Mouse (Mus musculus): Measurements from ENCODE around the gene Rpl31.

Rpl31 gene

GRCm38 (mm10) chr1:39367045-39367444 is 597 bp upstream of the Rpl31 start:
- DNase-seq (ENCODE audit: extremely low spot score): no peak

- no peak for DNase-seq (ENCODE audit: extremely low spot score)
Observed at GRCm38 (mm10) chr1:39368267-39368841, 712 bp downstream of the Rpl31 start.

- DNase-seq (ENCODE audit: extremely low spot score): no peak
Observed at GRCm38 (mm10) chr1:39370431-39370830, 2.8 kb downstream of the Rpl31 start.

GRCm38 (mm10) chr1:39372220-39372843 is 4.7 kb downstream of the Rpl31 start:
- no peak for DNase-seq (ENCODE audit: extremely low spot score)

GRCm38 (mm10) chr1:39373378-39373777 is 5.7 kb downstream of the Rpl31 start:
- peak; percentile 30 for DNase-seq (ENCODE audit: extremely low spot score)

- no peak for DNase-seq (ENCODE audit: extremely low spot score)
Observed at GRCm38 (mm10) chr1:39374231-39374809, 6.7 kb downstream of the Rpl31 start.

GRCm38 (mm10) chr1:39376121-39376520 is 8.5 kb downstream of the Rpl31 start:
- no peak for DNase-seq (ENCODE audit: extremely low spot score)

- no peak for DNase-seq (ENCODE audit: extremely low spot score)
Observed at GRCm38 (mm10) chr1:39376726-39377240, 9.1 kb downstream of the Rpl31 start.

- DNase-seq (ENCODE audit: extremely low spot score): no peak
Observed at GRCm38 (mm10) chr1:39378540-39378939, 10.9 kb downstream of the Rpl31 start.

- no peak for DNase-seq (ENCODE audit: extremely low spot score)
Observed at GRCm38 (mm10) chr1:39379021-39379420, 11.4 kb downstream of the Rpl31 start.

GRCm38 (mm10) chr1:39381017-39381416 is 13.4 kb downstream of the Rpl31 start:
- no peak for DNase-seq (ENCODE audit: extremely low spot score)

GRCm38 (mm10) chr1:39384914-39385313 is 17.3 kb downstream of the Rpl31 start:
- no peak for DNase-seq (ENCODE audit: extremely low spot score)

- no peak for DNase-seq (ENCODE audit: extremely low spot score)
Observed at GRCm38 (mm10) chr1:39386456-39386855, 18.8 kb downstream of the Rpl31 start.

- DNase-seq (ENCODE audit: extremely low spot score): no peak
Observed at GRCm38 (mm10) chr1:39387497-39387896, 19.9 kb downstream of the Rpl31 start.

GRCm38 (mm10) chr1:39388163-39388562 is 20.5 kb downstream of the Rpl31 start:
- no peak for DNase-seq (ENCODE audit: extremely low spot score)

- no peak for DNase-seq (ENCODE audit: extremely low spot score)
Observed at GRCm38 (mm10) chr1:39389338-39389737, 21.7 kb downstream of the Rpl31 start.

- DNase-seq (ENCODE audit: extremely low spot score): no peak
Observed at GRCm38 (mm10) chr1:39391652-39392051, 24.0 kb downstream of the Rpl31 start.

GRCm38 (mm10) chr1:39392189-39392588 is 24.5 kb downstream of the Rpl31 start:
- peak; percentile 67 for DNase-seq (ENCODE audit: extremely low spot score)

- no peak for DNase-seq (ENCODE audit: extremely low spot score)
Observed at GRCm38 (mm10) chr1:39393217-39393867, 25.7 kb downstream of the Rpl31 start.

GRCm38 (mm10) chr1:39394096-39394495 is 26.5 kb downstream of the Rpl31 start:
- DNase-seq (ENCODE audit: extremely low spot score): no peak

GRCm38 (mm10) chr1:39394650-39395049 is 27.0 kb downstream of the Rpl31 start:
- no peak for DNase-seq (ENCODE audit: extremely low spot score)

GRCm38 (mm10) chr1:39396347-39396746 is 28.7 kb downstream of the Rpl31 start:
- no peak for DNase-seq (ENCODE audit: extremely low spot score)

GRCm38 (mm10) chr1:39398284-39398683 is 30.6 kb downstream of the Rpl31 start:
- DNase-seq (ENCODE audit: extremely low spot score): no peak

Data from embryo, embryonic 9.5 days (tissue).